Comparison of ENCODE assay signal across 28 mouse cellular contexts in genomic region chr8:12061237-12061636, GRCm38 (mm10).
DNase-seq lines count a peak whose midpoint lies in the region; ATAC-seq and TF ChIP-seq lines count a peak whose summit lies in the region.
"Had no signal": no experiment of that assay in that cellular context is flagged by ENCODE, and none has a peak within 500 bp of the region (broad histone marks: within the 10 kb centered on the region; RNA-seq: fewer than 3 reads in every experiment).

No protein-coding gene starts in this region.

- WGBS in forebrain, embryonic 14.5 days, result 27% methylated on average over 13 of the region's 13 CpGs
- WGBS in forebrain, postnatal 0 days, result 35% methylated on average over 13 of the region's 13 CpGs
- 29% methylated on average over 13 of the region's 13 CpGs for WGBS in midbrain, embryonic 13.5 days
- 19% methylated on average over 13 of the region's 13 CpGs for WGBS in midbrain, postnatal 0 days
- 28% methylated on average over 13 of the region's 13 CpGs for WGBS in forebrain, embryonic 15.5 days
- 35% methylated on average over 13 of the region's 13 CpGs for WGBS in neural tube, embryonic 15.5 days

- H3K4me1 ChIP-seq in forebrain, embryonic 14.5 days (ENCODE audit: control insufficient read depth, insufficient read depth, low read length), result peaks cover 15% of the 10 kb centered on the region
- peaks cover 9% of the 10 kb centered on the region for H3K4me1 ChIP-seq in forebrain, postnatal 0 days (ENCODE audit: insufficient read depth)
- peaks cover 23% of the 10 kb centered on the region for H3K4me1 ChIP-seq in midbrain, embryonic 13.5 days (replicated peaks)
- H3K4me1 ChIP-seq in midbrain, postnatal 0 days (ENCODE audit: insufficient read depth, low read length), result no peaks in the 10 kb centered on the region
- peaks cover 17% of the 10 kb centered on the region for H3K4me1 ChIP-seq in forebrain, embryonic 15.5 days
- H3K4me1 ChIP-seq in neural tube, embryonic 15.5 days, result 0 out of 2 replicates have a peak, but pooled peaks cover 4% of the 10 kb centered on the region
- H3K4me1 ChIP-seq: neural tube, embryonic 12.5 days had no signal

- no peaks in the 10 kb centered on the region for H3K9me3 ChIP-seq in forebrain, embryonic 14.5 days (replicated peaks; ENCODE audit: control insufficient read depth, low read length)
- no peaks in the 10 kb centered on the region for H3K9me3 ChIP-seq in forebrain, postnatal 0 days (ENCODE audit: low read length)
- no peaks in the 10 kb centered on the region for H3K9me3 ChIP-seq in midbrain, embryonic 13.5 days
- no peaks in the 10 kb centered on the region for H3K9me3 ChIP-seq in midbrain, postnatal 0 days (ENCODE audit: low read length)
- H3K9me3 ChIP-seq in forebrain, embryonic 15.5 days, result no peaks in the 10 kb centered on the region
- no peaks in the 10 kb centered on the region for H3K9me3 ChIP-seq in neural tube, embryonic 15.5 days (replicated peaks)
- H3K9me3 ChIP-seq: neural tube, embryonic 12.5 days had no signal

- DNase-seq in forebrain, embryonic 14.5 days (ENCODE audit: low spot score), result no peak
- no peak for DNase-seq in forebrain, postnatal 0 days
- no peak for DNase-seq in midbrain, postnatal 0 days (ENCODE audit: low spot score)
- DNase-seq in natural killer cell, adult 2 months (ENCODE audit: low spot score in 2 of 2), result no peak
- DNase-seq in kidney, postnatal 4 days, result no peak
- DNase-seq: adrenal gland, postnatal 10 days; cerebellum, adult 11 months; cerebellum, adult 9-11 months; gastrocnemius, postnatal 14 days; heart, postnatal 14 days; kidney, adult 8-10 months; kidney, postnatal 14 days; liver; lung, adult 2 months; lung, postnatal 10 days; right cerebral cortex, postnatal 4 days; thymus, adult 18-20 months; thymus, postnatal 25 days had no signal

- H3K27me3 ChIP-seq in forebrain, embryonic 14.5 days (replicated peaks; ENCODE audit: control insufficient read depth, insufficient read depth, low read length), result no peaks in the 10 kb centered on the region
- peaks cover 4% of the 10 kb centered on the region for H3K27me3 ChIP-seq in forebrain, postnatal 0 days (ENCODE audit: insufficient read depth, low read length)
- peaks cover 56% of the 10 kb centered on the region for H3K27me3 ChIP-seq in midbrain, embryonic 13.5 days
- H3K27me3 ChIP-seq in midbrain, postnatal 0 days (ENCODE audit: insufficient read depth, low read length), result 0 out of 2 replicates have a peak, but pooled peaks cover 4% of the 10 kb centered on the region
- H3K27me3 ChIP-seq in forebrain, embryonic 15.5 days, result peaks cover 22% of the 10 kb centered on the region
- H3K27me3 ChIP-seq in neural tube, embryonic 15.5 days (replicated peaks), result peaks cover 40% of the 10 kb centered on the region

- H3K36me3 ChIP-seq in forebrain, embryonic 14.5 days (ENCODE audit: control insufficient read depth, insufficient read depth, low read length), result no peaks in the 10 kb centered on the region
- H3K36me3 ChIP-seq in forebrain, postnatal 0 days (ENCODE audit: insufficient read depth), result no peaks in the 10 kb centered on the region
- no peaks in the 10 kb centered on the region for H3K36me3 ChIP-seq in midbrain, embryonic 13.5 days
- H3K36me3 ChIP-seq in midbrain, postnatal 0 days (ENCODE audit: insufficient read depth, low read length), result no peaks in the 10 kb centered on the region
- H3K36me3 ChIP-seq in forebrain, embryonic 15.5 days, result no peaks in the 10 kb centered on the region
- no peaks in the 10 kb centered on the region for H3K36me3 ChIP-seq in neural tube, embryonic 15.5 days
- H3K36me3 ChIP-seq: neural tube, embryonic 12.5 days had no signal

- H3K9ac ChIP-seq in forebrain, embryonic 14.5 days (ENCODE audit: low read length), result no peak overlapping the region
- no peak overlapping the region for H3K9ac ChIP-seq in forebrain, postnatal 0 days
- H3K9ac ChIP-seq in midbrain, embryonic 13.5 days (replicated peaks), result no peak overlapping the region
- H3K9ac ChIP-seq in midbrain, postnatal 0 days (replicated peaks; ENCODE audit: low read length, poor library complexity, severe bottlenecking), result no peak overlapping the region
- no peak overlapping the region for H3K9ac ChIP-seq in forebrain, embryonic 15.5 days (replicated peaks)
- no peak overlapping the region for H3K9ac ChIP-seq in neural tube, embryonic 15.5 days (replicated peaks)
- H3K9ac ChIP-seq: liver, embryonic 14.5 days; neural tube, embryonic 12.5 days had no signal

- TF ChIP-seq CTCF in forebrain, postnatal 0 days (IDR thresholded peaks at IDR 0.05; ENCODE audit: low read depth), result no peak
- TF ChIP-seq CTCF in midbrain, postnatal 0 days (IDR thresholded peaks at IDR 0.05), result no peak

- ATAC-seq in forebrain, embryonic 14.5 days, result no peak
- no peak for ATAC-seq in forebrain, postnatal 0 days
- ATAC-seq in midbrain, embryonic 13.5 days, result peak; percentile 83
- ATAC-seq in midbrain, postnatal 0 days (ENCODE audit: low FRiP score), result no peak
- 0 out of 2 replicates have a peak, but pooled peaks have one; percentile 43 for ATAC-seq in forebrain, embryonic 15.5 days (replicated peaks)
- ATAC-seq in neural tube, embryonic 15.5 days (ENCODE audit: low FRiP score), result peak; percentile 65; the same call in 1 of the 2 replicates
- ATAC-seq: intestine, embryonic 16.5 days; Patski had no signal

- no peak overlapping the region for H3K4me3 ChIP-seq in forebrain, embryonic 14.5 days (ENCODE audit: low read depth, low read length)
- H3K4me3 ChIP-seq in forebrain, postnatal 0 days (ENCODE audit: low read depth, low read length), result no peak overlapping the region
- no peak overlapping the region for H3K4me3 ChIP-seq in midbrain, embryonic 13.5 days (replicated peaks)
- H3K4me3 ChIP-seq in midbrain, postnatal 0 days (ENCODE audit: low read depth, low read length), result no peak overlapping the region
- no peak overlapping the region for H3K4me3 ChIP-seq in forebrain, embryonic 15.5 days
- no peak overlapping the region for H3K4me3 ChIP-seq in neural tube, embryonic 15.5 days (replicated peaks)
- H3K4me3 ChIP-seq: erythroblast, embryonic 14.5 days; neural tube, embryonic 12.5 days had no signal

- 0 out of 2 replicates have a peak overlapping the region, but pooled peaks have one; percentile 10 for H3K4me2 ChIP-seq in forebrain, embryonic 14.5 days (ENCODE audit: low read length)
- H3K4me2 ChIP-seq in forebrain, postnatal 0 days (ENCODE audit: low read depth), result no peak overlapping the region
- peak overlapping the region; percentile 13; the same call in 1 of the 2 replicates for H3K4me2 ChIP-seq in midbrain, embryonic 13.5 days (replicated peaks)
- H3K4me2 ChIP-seq in midbrain, postnatal 0 days (ENCODE audit: low read depth, low read length, poor library complexity, severe bottlenecking), result no peak overlapping the region
- no peak overlapping the region; the same call in 1 of the 2 replicates for H3K4me2 ChIP-seq in forebrain, embryonic 15.5 days (replicated peaks)
- peak overlapping the region; percentile 20; the same call in 1 of the 2 replicates for H3K4me2 ChIP-seq in neural tube, embryonic 15.5 days
- H3K4me2 ChIP-seq: neural tube, embryonic 12.5 days had no signal

- no peak overlapping the region for H3K27ac ChIP-seq in forebrain, embryonic 14.5 days (ENCODE audit: low read depth, low read length)
- no peak overlapping the region for H3K27ac ChIP-seq in forebrain, postnatal 0 days (ENCODE audit: low read depth, low read length)
- H3K27ac ChIP-seq in midbrain, embryonic 13.5 days, result no peak overlapping the region
- no peak overlapping the region for H3K27ac ChIP-seq in midbrain, postnatal 0 days (ENCODE audit: low read depth, low read length)
- H3K27ac ChIP-seq in forebrain, embryonic 15.5 days (replicated peaks), result no peak overlapping the region
- no peak overlapping the region for H3K27ac ChIP-seq in neural tube, embryonic 15.5 days (replicated peaks)
- H3K27ac ChIP-seq: liver, embryonic 14.5 days; macrophage; neural tube, embryonic 12.5 days; stomach, postnatal 0 days had no signal

Comparison
In these comparisons a context has a peak if more than half of its experiments do, and no peak if none do; other contexts are left out.
1. ATAC-seq: peak in midbrain, embryonic 13.5 days (single experiment), forebrain, embryonic 15.5 days (single experiment) and neural tube, embryonic 15.5 days (single experiment); none in forebrain, embryonic 14.5 days (single experiment), forebrain, postnatal 0 days (single experiment) and midbrain, postnatal 0 days (single experiment).
2. H3K4me2 ChIP-seq: peak in forebrain, embryonic 14.5 days (single experiment), midbrain, embryonic 13.5 days (single experiment) and neural tube, embryonic 15.5 days (single experiment); none in forebrain, postnatal 0 days (single experiment), midbrain, postnatal 0 days (single experiment) and forebrain, embryonic 15.5 days (single experiment).